Mouse (Mus musculus): ENCODE results near the gene Fam160b1. TPM values are rescaled to one million over a fixed set of nuclear protein-coding genes. Genes with fewer than 3 reads are reported as not detected.

Gene Fam160b1
- total and polyA plus RNA-seq, 3 experiments, result 4.4 to 7.7 (median 4.8) TPM

DNA sequence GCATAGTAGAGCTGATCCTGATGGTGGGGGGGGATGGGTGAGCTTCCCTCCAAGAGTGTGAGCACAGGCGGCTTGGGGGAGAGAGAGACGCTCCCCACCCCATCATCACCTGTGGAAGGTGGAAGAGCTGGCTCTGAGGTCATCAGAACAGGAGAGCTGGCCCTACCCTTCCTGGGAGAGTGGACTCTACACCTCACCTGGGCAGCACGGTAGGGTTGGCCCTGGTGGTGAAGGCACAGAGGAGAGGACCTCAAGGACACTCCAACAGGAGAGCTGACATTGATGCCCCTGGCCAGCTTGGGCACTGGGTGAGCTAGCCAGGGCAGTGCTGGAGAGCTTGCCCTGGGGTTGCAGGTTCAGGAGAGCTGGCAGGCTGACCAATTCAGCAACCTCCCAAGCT, 31.1 kb downstream of the Fam160b1 start:
- in situ Hi-C loops (cut with MboI; ENCODE audit: low pct_ligation_motif_present, low pct_unique_long_range_greater_than_20kb, low sequenced_read_pairs) (no loop called here), dilution Hi-C loops (cut with MboI; ENCODE audit: extremely low pct_ligation_motif_present, extremely low pct_unique_long_range_greater_than_20kb, low sequenced_read_pairs) (no loop called here)
- H3K36me3 ChIP-seq (replicated peaks in 1 of 2; ENCODE audit: control insufficient read depth in 1 of 2, insufficient read depth in 1 of 2, low read length in 1 of 2), result peaks cover 24 to 46% of the 10 kb centered on the region in 2 experiments
- no peaks in the 10 kb centered on the region for H3K9me3 ChIP-seq (replicated peaks; ENCODE audit: low read length)
- DNase-seq (ENCODE audit: extremely low read depth), result no peak
- H3K4me3 ChIP-seq (replicated peaks in 1 of 3; ENCODE audit: low read depth in 2 of 3, low read length in 2 of 3, poor library complexity in 1 of 3), result no peak overlapping the region
- H3K27ac ChIP-seq (ENCODE audit: insufficient read depth, low read depth), result no peak overlapping the region
- H3K79me2 ChIP-seq (replicated peaks; ENCODE audit: control insufficient read depth, extremely low read depth, insufficient read depth, poor library complexity, severe bottlenecking), result no peaks in the 10 kb centered on the region
- TF ChIP-seq MAZ (IDR thresholded peaks at IDR 0.05; ENCODE audit: low read depth, low read length) (no peak), ZKSCAN1 (IDR thresholded peaks at IDR 0.05; ENCODE audit: borderline replicate concordance, low read depth, low read length) (no peak), NRF1 (IDR thresholded peaks at IDR 0.05; ENCODE audit: low read depth, low read length) (no peak), ETS1 (conservative IDR thresholded peaks at IDR 0.05; ENCODE audit: low read depth, low read length) (no peak)
- H3K4me1 ChIP-seq (ENCODE audit: control insufficient read depth in 1 of 2, insufficient read depth in 2 of 2), result peaks cover 0 to 10% of the 10 kb centered on the region in 2 experiments; a peak in 2 of 4 replicates
- H3K9ac ChIP-seq (ENCODE audit: insufficient read depth, low read depth), result no peak overlapping the region
- no peaks in the 10 kb centered on the region for H3K27me3 ChIP-seq (replicated peaks)
- H3K4me2 ChIP-seq (ENCODE audit: insufficient read depth, low read depth, poor library complexity, severe bottlenecking), result no peak overlapping the region

- H3K4me2 ChIP-seq (ENCODE audit: insufficient read depth, low read depth, poor library complexity, severe bottlenecking), result peak overlapping the region; percentile 53
- H3K9ac ChIP-seq (ENCODE audit: insufficient read depth, low read depth), result no peak overlapping the region
- dilution Hi-C loops (cut with MboI; ENCODE audit: extremely low pct_ligation_motif_present, extremely low pct_unique_long_range_greater_than_20kb, low sequenced_read_pairs), result no loop called here
- H3K36me3 ChIP-seq (replicated peaks in 1 of 2; ENCODE audit: control insufficient read depth in 1 of 2, insufficient read depth in 1 of 2, low read length in 1 of 2), result peaks cover 12 to 30% of the 10 kb centered on the region in 2 experiments
- H3K79me2 ChIP-seq (replicated peaks; ENCODE audit: control insufficient read depth, extremely low read depth, insufficient read depth, poor library complexity, severe bottlenecking), result no peaks in the 10 kb centered on the region
- in situ Hi-C loops (cut with MboI; ENCODE audit: low pct_ligation_motif_present, low pct_unique_long_range_greater_than_20kb, low sequenced_read_pairs), result no loop called here
- peaks cover 0 to 10% of the 10 kb centered on the region in 2 experiments; a peak in 2 of 4 replicates for H3K4me1 ChIP-seq (ENCODE audit: control insufficient read depth in 1 of 2, insufficient read depth in 2 of 2)
- peak; percentile 56 for DNase-seq (ENCODE audit: extremely low read depth)
- no peaks in the 10 kb centered on the region for H3K9me3 ChIP-seq (replicated peaks; ENCODE audit: low read length)
- TF ChIP-seq MAX (IDR thresholded peaks at IDR 0.05; ENCODE audit: low read length), result peak; percentile 54; the same call in 1 of the 2 replicates
- 0 out of 2 replicates have a peak, but pooled peaks have one; percentile 13 for TF ChIP-seq EP300 (IDR thresholded peaks at IDR 0.05; ENCODE audit: low read length)
- no peak for TF ChIP-seq MAZ (IDR thresholded peaks at IDR 0.05; ENCODE audit: low read depth, low read length)
- H3K27me3 ChIP-seq (replicated peaks), result no peaks in the 10 kb centered on the region
- H3K27ac ChIP-seq (ENCODE audit: insufficient read depth, low read depth), result no peak overlapping the region
- H3K4me3 ChIP-seq (replicated peaks in 1 of 3; ENCODE audit: low read depth in 2 of 3, low read length in 2 of 3, poor library complexity in 1 of 3), result no peak overlapping the region
Measured at GRCm38 (mm10) chr19:57393357-57393957, 33.0 kb downstream of the Fam160b1 start.

- Histone ChIP-seq H3K36me3 (replicated peaks in 1 of 2; ENCODE audit: control insufficient read depth in 1 of 2, insufficient read depth in 1 of 2, low read length in 1 of 2) (peaks cover 0 to 1% of the 10 kb centered on the region in 2 experiments), H3K9ac (ENCODE audit: insufficient read depth, low read depth) (no peak overlapping the region), H3K27me3 (replicated peaks) (no peaks in the 10 kb centered on the region), H3K27ac (ENCODE audit: insufficient read depth, low read depth) (no peak overlapping the region), H3K4me1 (ENCODE audit: control insufficient read depth in 1 of 2, insufficient read depth in 2 of 2) (peaks cover under 1 to 10% of the 10 kb centered on the region in 2 experiments; a peak in 3 of 4 replicates), H3K79me2 (replicated peaks; ENCODE audit: control insufficient read depth, extremely low read depth, insufficient read depth, poor library complexity, severe bottlenecking) (no peaks in the 10 kb centered on the region), H3K4me2 (ENCODE audit: insufficient read depth, low read depth, poor library complexity, severe bottlenecking) (no peak overlapping the region), H3K9me3 (replicated peaks; ENCODE audit: low read length) (no peaks in the 10 kb centered on the region), H3K4me3 (replicated peaks in 1 of 3; ENCODE audit: low read depth in 2 of 3, low read length in 2 of 3, poor library complexity in 1 of 3) (no peak overlapping the region)
- dilution Hi-C loops (cut with MboI; ENCODE audit: extremely low pct_ligation_motif_present, extremely low pct_unique_long_range_greater_than_20kb, low sequenced_read_pairs) (no loop called here), in situ Hi-C loops (cut with MboI; ENCODE audit: low pct_ligation_motif_present, low pct_unique_long_range_greater_than_20kb, low sequenced_read_pairs) (no loop called here)
- no peak for DNase-seq (ENCODE audit: extremely low read depth)
- no peak for TF ChIP-seq MAZ (IDR thresholded peaks at IDR 0.05; ENCODE audit: low read depth, low read length)
- no peak for TF ChIP-seq ETS1 (conservative IDR thresholded peaks at IDR 0.05; ENCODE audit: low read depth, low read length)
- TF ChIP-seq GABPA (IDR thresholded peaks at IDR 0.05; ENCODE audit: insufficient replicate concordance, low read depth, low read length), result no peak
- no peak for TF ChIP-seq ZKSCAN1 (IDR thresholded peaks at IDR 0.05; ENCODE audit: borderline replicate concordance, low read depth, low read length)
- no peak for TF ChIP-seq SMC3 (IDR thresholded peaks at IDR 0.05; ENCODE audit: low read depth, low read length)
- TF ChIP-seq CTCF (conservative IDR thresholded peaks at IDR 0.05 in 1 of 2, IDR thresholded peaks at IDR 0.05 in 1 of 2; ENCODE audit: low read depth in 2 of 2, low read length in 2 of 2), result no peak
Measured at GRCm38 (mm10) chr19:57396609-57397008, 36.1 kb downstream of the Fam160b1 start.
